Mouse (Mus musculus) monocyte, adult 2 months (primary cell): ENCODE measurements around the gene Slc11a2.
"Not testable (repeated sequence)": the region's sequence is repeated elsewhere in the genome, so short reads cannot be mapped to it uniquely, and the experiment has no call there.

Experiments used
- DNase-seq, 2 experiments: peaks; one replicate each; pipeline ENCODE4 v3.0.0; 2022; ENCODE audit warnings: low spot score in 2 of 2, low read depth in 1 of 2

Slc11a2 gene

DNA sequence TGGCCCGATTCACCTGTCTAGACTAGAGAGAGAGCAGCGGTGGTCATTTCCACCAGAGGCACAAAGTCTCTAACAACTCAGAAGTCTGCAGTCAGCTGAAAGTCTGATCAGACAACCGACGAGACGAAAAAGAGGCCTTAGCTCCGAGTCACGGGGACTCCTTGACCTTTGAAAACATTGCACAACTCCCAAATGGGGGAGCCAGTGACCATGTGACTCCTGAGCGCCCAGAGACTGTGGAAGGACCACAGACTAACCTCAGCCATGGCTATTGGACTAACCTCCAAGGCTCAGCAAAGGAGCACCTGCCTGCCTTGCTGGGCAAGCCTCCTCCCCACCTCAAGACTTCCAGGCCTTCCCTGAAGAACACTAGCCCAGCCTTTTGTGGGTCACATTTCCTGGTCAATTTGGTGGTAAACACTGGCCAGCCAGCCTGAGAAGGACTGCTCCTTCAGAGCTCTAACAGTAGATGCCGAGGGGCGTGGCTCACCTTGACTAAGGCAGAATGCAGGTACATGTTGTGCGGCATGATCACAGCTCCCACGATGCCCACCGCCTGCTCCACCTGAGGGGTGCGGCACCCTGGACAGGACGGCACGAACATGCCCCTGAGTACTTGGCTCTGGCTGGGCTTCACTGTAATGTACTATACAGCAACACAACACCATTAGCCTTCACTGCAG lies 21.4 kb downstream of the Slc11a2 start:
- DNase-seq: no peak

DNA sequence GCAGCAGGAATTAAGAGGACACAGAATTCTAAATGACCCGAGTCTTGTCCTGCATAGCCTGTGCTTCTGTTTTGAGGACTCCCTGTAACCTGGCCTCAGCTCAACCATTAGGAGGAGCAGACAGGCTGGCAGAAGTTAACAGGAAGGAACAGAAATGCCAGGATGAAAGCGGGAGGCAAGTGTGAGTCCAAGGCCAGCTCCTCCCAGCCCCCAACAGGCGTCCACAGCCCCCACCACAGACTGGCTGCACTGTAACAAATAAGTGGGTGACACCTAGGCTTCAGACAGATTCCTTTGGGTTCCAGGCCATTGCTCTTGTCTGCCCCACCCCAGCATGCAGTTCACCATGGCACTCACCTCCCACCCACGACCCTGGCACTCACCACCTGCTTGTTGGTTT lies 22.1 kb downstream of the Slc11a2 start:
- no peak for DNase-seq

DNA sequence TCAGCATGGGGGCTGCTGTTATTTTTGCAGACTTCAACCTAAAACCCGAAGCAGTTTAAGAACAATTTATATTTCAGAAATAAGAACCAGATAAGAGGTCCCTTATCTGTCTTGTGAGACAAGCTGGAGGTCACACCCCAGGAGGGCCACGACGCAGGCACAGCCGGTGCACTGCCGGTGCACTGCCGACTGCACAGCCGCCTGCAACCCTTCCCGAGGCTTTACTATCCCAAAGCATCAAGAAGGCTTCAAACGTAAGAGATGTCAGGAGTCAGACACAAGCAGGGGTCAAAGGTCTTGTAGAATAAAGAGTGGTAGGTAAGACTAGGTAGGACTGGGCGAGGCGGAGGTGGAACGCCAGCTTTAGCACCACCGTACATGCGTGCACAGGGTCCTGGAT lies 22.5 kb downstream of the Slc11a2 start:
- DNase-seq: no peak

DNA sequence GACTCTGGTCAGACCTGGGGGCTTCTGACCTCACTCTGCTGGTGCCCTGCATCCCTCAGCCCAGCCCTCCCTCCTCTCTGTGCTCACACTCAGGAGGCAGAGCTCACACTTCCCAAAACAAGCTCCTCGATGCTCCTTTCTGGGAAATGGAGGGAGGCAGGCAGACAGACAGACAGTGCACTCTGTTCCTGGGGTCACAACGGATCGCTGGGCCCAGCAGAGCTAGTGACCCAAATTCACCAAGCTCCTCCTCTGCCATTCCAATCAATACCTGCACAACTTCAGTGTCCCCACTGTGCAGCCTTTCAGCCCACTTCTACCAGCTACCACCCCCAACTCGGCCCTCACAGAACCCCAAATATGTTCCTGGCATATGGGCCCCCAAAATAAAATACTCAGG lies 23.1 kb downstream of the Slc11a2 start:
- no peak for DNase-seq

DNA sequence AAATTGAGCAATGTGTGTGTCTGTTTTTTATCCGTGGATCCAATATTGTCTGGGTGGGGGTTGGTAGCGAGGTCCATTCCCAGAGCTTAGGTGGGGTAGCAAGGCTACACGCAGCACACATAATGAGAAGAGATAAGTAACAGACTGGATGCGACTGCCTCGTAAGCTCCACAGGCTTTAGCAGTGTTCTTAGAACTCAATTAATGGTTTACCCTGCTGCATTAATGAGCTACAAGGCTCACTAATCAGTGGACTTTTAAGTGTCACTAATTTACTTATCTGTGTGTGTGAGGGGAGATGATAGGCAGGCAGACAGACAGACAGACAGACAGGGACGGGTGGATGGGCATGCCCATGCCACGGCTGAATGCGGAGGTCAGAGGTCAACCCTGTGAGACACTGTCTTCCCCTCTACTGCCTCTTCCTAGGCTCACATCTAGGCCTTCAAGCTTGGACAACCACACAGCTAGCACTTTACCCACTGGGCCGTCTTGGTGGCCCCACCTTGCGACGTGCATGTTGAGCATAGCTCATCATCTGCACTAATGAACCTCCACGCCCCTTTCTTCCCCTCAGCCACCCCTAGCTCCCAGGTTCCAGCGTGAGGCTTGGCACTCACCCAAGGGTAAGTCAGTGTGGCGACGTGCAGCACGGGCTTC lies 24.2 kb downstream of the Slc11a2 start:
- no peak for DNase-seq

DNA sequence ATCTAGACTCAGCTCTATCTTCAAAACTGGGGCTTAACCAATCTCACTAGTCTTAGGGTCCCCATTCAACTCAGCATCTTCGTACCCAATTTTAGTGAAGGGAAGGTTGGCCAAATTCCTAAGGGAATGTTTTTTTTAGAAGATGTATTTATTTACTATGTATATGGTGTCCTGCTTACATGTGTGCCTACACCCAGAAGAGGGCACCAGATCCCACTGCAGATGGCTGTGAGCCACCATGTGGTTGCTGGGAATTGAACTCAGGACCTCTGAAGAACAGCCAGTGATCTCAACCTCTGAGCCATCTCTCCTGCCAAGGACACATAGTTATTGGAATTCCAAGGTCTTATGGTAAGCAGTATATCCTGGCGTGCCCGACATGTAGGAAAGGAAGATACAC lies 29.3 kb downstream of the Slc11a2 start:
- no peak for DNase-seq

DNA sequence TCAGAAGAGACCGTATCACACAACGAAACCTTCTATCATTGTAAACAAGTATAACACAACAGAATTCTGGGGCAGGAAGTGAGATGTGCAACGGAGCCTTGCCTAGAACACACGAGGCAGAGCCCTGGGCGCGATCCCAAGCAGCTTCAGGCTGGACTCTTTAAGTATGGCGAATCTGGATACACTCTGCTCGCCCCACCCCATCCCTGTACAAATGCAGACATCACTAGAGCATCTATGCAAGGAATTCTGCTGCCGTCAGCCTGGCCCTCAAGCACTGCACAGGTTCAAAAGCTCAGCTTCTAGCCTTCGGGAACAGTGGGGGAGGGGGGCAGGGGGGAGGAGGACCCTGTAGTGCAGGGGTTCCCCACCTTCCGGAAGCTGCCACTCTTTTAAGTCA lies 31.9 kb downstream of the Slc11a2 start:
- DNase-seq: no peak

DNA sequence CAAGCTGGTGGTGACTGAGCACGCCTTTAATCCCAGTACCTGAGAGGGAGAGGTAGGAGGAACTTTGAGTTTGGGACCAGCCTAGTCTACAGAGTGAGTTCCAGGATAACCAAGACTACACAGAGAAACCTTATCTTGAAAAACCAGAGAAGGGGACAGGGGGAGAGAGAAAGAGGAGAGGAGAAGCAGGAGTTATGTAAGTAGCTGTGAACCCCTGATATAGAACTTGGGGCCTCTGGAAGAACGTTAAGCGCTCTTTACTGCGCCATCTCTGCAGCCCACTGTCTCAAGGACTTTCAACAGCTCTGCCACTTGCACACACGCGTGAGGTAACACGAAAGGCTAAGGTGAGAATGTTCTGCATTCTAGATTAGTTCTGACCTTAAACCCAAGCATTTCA lies 33.3 kb downstream of the Slc11a2 start:
- DNase-seq: no peak

DNA sequence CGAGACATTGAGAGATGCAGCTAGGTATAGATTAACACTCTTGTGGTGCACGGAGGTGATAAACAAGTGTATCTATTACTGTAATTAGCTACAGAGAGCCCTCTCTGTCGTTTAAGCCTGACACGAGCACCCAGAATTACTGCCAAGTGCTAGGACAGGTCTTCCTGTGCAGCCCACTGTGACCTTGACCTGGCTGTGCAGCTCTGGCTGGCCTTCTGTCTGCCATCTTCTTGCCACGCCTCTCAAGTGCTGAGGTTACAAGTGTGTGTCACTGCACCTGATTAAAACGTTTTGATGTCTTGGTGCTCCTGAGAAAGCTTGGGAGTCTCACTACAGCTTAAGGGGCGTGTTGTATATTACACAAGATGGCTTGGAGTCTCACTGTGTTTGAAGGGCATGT lies 33.8 kb downstream of the Slc11a2 start:
- DNase-seq: no peak

DNA sequence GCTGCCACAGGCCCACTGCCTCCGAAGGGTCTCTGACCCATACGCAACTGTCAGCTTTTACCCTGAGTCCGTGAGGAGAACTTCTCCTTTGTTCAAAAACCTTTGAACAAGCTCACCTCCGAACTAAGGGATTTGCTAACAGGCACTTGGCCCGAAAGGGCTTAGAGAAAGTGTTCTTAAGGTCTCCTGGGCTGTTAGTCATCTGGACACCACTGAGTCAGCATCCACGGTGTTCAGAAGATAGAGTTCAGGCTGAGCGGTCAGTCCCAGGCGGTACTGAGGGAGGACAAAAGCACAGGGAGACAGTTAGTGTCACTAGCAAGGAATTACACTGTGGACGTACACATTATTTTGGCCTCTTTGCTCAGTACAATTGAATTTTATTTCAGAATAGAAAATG lies 36.0 kb downstream of the Slc11a2 start:
- no peak for DNase-seq

DNA sequence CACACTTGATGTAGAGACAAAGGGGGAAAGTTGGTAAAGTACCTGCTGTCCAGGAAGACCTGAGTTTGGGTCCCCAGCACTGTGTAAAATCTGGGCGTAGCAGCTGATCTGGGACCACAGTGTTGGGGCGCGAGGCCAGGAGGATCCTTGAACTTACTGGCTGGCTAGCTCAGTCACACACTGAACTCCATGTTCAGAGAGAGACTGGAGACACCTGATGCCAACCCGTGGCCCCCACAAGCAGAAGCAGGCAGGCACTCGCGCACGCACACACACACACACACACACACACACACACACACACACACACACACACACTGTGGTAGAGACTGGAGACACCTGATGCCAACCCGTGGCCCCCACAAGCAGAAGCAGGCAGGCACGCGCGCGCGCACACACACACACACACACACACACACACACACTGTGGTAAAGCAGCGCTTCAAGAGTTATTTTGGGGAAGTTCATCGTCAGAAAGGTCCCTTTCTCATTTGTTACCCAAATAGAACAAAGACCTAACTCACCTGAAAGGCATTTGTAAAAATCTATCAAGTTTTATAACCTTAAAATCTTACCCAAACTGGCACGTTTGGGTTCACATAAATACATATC lies 36.5 kb downstream of the Slc11a2 start:
- DNase-seq: no peak

DNA sequence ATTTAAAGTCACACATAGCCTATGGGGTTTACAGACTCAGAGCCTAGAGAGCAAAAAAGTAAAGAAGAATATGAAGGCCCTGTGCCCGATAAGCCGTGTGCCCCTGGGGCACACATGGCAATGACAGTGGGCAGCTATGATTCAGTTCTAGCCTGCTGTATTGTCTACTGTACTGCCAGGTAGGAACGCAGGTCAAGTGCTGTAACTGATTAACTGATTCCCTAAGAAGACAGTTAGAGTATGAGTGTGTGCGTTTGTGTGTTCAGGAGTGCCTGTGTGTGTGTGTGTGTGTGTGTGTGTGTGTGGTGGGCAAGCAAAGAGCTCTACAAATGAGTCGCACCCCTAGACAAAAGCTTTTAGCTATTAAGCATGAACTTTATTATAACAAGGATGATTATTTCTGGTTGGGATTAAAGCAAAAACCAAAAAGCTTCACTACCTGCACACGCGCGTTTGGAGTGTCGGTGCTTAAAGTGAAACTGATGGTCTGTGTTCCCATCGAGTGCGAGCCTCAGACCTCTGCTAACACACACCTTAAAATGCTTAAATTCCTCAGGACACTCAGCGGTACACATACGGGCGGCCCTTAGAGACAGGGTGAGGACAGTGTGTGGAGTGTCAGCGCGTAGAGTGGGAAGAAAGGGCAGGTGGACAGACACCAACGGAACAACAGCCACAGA lies 37.2 kb downstream of the Slc11a2 start:
- no peak for DNase-seq

DNA sequence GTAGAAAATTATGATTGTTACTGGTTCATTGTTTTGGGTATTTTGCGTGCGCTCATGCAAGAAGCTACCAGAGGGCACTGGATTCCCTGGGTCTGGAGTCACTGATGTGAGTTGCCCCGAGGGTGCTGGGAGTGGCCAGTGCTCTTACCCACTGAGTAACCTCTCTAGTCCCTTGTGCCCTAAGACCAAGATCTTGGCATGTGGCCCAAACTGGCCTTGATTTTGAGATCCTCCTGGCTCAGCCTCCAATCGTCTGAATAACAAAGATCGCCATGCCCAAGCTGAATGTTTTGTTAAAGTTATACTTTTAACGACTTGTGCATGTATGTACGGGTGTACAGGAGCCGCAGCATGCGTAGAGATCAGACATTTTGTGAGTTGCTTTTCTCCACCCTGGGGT lies 39.2 kb downstream of the Slc11a2 start:
- DNase-seq: no peak

DNA sequence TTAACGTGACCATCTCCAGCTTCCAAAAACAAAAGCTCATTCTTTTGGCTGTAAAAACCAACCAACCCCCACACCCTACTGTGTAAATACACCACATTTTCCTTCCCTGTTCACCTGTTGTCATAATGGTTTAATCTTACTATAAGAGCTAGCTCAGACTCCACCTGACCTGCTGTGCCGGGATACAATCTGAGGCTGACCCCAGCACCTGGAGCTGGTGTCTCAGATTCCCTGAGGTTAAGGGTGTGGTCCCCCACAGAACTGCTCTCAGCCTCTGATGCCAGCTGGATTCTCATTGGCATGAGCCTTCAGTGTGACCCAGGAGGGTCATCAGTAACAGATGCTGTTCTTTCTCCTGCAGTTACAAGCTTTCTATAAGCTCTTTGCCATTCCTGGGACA lies 44.8 kb downstream of the Slc11a2 start:
- DNase-seq: no peak

DNA sequence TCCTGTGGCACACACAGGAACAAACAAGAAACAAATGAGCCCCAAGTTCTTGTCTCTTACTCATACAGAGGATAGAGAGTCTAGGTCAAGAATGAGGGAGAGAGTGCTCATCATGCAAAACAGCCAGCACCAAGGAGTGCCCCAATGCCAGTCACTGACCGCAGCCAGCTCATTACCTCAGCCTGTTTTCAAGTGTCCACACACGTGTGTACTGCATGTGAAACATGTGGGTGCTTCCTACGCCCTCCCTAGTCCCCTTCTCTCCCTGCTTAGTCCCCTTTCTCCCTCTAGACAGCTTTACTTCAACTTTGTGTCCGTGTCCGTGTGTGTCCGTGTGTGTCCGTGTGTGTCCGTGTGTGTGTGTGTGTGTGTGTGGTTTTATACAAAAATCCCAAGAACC lies 45.2 kb downstream of the Slc11a2 start:
- DNase-seq: no peak

DNA sequence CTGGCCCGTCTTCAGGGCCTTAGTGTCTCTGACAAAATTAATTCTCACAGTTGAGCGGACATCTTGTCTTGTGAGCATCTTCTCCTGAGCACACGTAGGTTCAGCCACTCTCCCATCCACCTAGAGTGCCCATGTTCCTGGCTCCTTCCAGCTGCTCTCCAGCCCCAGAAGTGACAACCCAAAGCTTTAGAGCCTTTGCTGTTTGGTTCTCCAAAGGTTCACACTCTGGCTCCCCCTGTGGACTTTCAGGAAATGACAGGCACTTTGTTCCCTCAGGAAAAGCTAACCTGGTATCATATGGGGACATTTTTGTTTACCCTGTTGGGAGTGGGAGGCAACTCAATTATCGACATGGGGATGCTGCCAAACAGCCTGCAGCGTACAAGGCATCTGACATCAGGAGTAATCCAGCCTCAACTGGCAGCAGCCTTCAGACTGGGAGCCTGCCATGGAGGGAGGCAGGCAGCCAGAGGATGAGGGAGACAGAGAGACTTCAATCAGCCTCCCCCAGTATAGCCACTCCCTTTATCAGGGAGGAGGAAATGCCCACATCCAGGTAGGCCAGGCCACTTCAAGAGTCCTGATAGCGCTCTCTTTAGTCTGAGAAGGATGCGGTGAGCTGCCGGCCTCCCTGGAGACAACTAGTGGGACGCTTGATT lies 46.9 kb downstream of the Slc11a2 start:
- not testable (repeated sequence) for DNase-seq

DNA sequence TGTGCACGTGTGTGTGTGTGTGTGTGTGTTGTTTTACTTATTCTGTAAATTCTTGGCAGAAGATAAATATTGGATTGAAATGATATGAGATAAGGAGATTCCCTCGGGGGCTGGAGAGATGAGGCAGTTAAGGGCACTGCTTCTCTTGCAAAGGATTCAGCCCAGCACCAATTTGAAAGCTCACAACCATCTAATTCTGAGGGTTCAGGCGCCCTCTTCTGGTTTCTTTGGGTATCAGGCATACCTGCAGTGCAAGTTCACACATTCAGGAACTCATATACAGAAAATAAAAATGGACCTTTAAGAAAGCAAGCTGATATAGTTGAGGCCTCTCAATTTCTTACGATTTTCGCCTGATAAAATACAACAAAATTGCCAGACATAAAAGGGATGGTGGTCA lies 49.8 kb downstream of the Slc11a2 start:
- DNase-seq: no peak

DNA sequence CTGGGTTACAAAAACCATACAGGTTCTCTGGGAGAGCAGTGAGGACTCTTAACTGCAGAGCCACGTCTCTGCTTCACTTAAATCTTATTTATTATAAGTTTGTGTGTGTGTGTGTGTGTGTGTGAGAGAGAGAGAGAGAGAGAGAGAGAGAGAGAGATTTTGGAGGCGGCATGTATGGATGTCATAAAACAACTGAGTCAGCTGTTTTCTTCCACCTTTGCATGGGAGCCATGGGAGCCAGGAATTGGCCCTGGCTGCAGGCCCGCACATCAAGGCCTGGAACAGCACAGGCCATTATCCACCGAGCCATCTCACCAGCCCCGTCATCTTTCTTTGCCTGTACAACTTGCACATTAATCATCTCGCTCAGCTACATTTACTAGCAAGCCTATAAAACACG lies 57.8 kb downstream of the Slc11a2 start:
- DNase-seq: no peak

DNA sequence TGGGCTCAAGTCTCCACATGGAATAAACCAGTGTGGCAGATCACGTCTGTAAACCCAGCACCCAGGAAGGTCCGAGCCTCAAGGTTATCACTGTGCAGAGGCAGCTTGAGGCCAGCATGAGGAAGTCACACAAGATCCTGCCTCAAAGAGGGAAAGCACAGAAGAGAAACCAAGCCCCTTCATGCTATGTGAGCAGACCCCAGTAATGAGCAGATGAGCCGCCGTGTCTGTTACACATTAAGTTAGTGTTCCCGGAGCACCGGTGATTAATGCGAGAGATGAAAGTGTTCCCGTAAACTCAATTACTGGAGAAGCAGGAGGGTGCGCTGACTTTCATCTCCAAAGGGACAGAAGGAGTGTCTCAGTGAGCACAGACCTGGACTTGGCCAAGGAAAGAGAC lies 58.9 kb downstream of the Slc11a2 start:
- DNase-seq: not testable (repeated sequence)

DNA sequence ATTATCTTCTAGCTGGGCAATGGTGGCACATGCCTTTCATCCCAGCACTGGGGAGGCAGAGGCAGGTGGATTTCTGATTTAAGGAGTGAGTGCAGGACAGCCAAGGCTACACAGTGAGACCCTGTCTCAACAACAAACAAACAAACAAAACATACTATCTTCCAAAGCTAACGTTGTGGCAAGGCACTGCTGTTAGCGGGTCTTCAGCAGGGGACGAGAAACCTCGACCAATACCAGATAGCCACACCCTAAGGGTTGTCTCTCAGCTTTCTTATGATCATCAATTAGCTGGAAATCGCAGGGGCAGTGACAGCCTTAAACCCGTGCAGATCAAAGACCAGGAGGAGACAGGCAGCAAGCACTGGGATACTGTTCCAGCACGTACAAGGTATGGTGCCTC lies 60.6 kb downstream of the Slc11a2 start, which contains the start of gene Higd1c:
Gene Higd1c, plus strand, starts transcription at position 301 of the 400 bp plus-strand sequence.
- no peak for DNase-seq

DNA sequence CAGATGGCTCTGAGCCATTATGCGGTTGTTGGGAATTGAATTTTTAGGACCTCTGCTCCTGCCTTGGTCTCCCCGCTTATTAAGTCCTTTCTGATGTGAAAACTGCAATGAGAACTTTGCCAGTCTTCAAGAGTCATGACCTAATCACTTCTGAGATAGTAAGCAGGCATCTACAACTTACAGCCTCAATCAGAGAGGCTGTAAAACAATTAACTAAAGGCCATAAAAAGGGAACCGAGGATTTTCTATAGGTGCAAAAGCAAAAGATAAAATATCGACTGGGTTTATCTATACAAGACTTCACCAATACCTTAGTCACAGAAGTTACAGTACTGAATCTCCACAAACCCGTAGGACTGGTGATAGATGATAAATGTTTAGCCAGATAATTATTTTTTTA lies 69.0 kb downstream of the Slc11a2 start:
- no peak for DNase-seq

DNA sequence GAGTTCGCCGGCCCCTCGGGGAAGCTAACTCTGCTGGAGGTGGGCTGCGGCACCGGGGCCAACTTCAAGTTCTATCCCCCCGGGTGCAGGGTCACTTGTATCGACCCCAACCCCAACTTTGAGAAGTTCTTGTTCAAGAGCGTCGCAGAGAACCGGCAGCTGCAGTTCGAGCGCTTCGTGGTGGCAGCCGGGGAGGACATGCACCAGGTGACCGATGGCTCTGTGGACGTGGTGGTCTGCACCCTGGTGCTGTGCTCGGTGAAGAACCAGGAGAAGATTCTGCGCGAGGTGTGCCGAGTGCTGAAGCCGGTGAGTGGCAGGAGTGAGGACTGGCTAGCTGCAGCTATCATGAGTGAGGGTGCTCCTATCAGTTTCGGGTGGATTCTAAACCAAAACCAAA lies 71.5 kb downstream of the Slc11a2 start:
- DNase-seq: not testable (repeated sequence)
